Mouse (Mus musculus) hindbrain, embryonic 13.5 days (tissue): Measurements from ENCODE around the gene Zfp235. TPM values are rescaled to one million over a fixed set of nuclear protein-coding genes. Genes with fewer than 3 reads are reported as not detected.

Experiments used
- ATAC-seq: fragments of 200-750 bp; cut with Nextera tagmentation; 2 replicates; pipeline ENCODE4 v1.8.0; 2017; ENCODE audit warnings: moderate TSS enrichment; ENCODE audit not compliant: low FRiP score
- H3K27ac ChIP-seq: fragments of 300-500 bp; sonication (generic); 2 replicates; pipeline ENCODE4 v1.5.1; 2015; ENCODE audit warnings: inconsistent platforms, mild to moderate bottlenecking, moderate library complexity
- H3K27me3 ChIP-seq: fragments of 300-500 bp; sonication (generic); 2 replicates; pipeline ENCODE4 v1.6.1; 2015; ENCODE audit warnings: mild to moderate bottlenecking, inconsistent platforms
- H3K36me3 ChIP-seq: fragments of 300-500 bp; sonication (generic); 2 replicates; pipeline ENCODE4 v1.6.1; 2015; ENCODE audit warnings: mild to moderate bottlenecking, inconsistent platforms
- H3K4me1 ChIP-seq: fragments of 300-500 bp; sonication (generic); replicated peaks from 2 replicates; pipeline ENCODE4 v1.6.1; 2015; ENCODE audit warnings: inconsistent platforms
- H3K4me2 ChIP-seq: fragments of 300-500 bp; sonication (generic); 2 replicates; pipeline ENCODE4 v1.6.1; 2015; ENCODE audit warnings: inconsistent platforms, mild to moderate bottlenecking, moderate library complexity
- H3K4me3 ChIP-seq: fragments of 300-500 bp; sonication (generic); 2 replicates; pipeline ENCODE4 v1.5.1; 2015; ENCODE audit warnings: mild to moderate bottlenecking, inconsistent platforms
- H3K9ac ChIP-seq: fragments of 300-500 bp; sonication (generic); 2 replicates; pipeline ENCODE4 v1.6.1; 2015; ENCODE audit warnings: mild to moderate bottlenecking, inconsistent platforms
- H3K9me3 ChIP-seq: fragments of 300-500 bp; sonication (generic); 2 replicates; pipeline ENCODE4 v1.6.1; 2016; ENCODE audit warnings: inconsistent platforms
- WGBS: fragments of 180-500 bp; shearing (Covaris S2); methylation state at CpG from one replicate; pipeline ENCODE4 v1.1.7; 2015; 5-methylcytosine and 5-hydroxymethylcytosine counted together
- polyA plus RNA-seq: library from polyadenylated mRNA; unstranded; fragments of >200 nt; fragmentation: Nextera tagmentation; extraction: Ambion mirVana; gene quantifications from 2 replicates; pipeline ENCODE4 v1.2.1, GENCODE M21; 2015

Zfp235 gene
- polyA plus RNA-seq, 1 experiment from 2014 or later: 20.8 TPM

GRCm38 (mm10) chr7:24142566-24142965 lies 8.6 kb downstream of the Zfp235 start:
- H3K4me3 ChIP-seq: no peak overlapping the region
- no peak overlapping the region for H3K4me2 ChIP-seq
- H3K4me1 ChIP-seq: no peaks in the 10 kb centered on the region
- H3K27ac ChIP-seq: no peak overlapping the region
- H3K27me3 ChIP-seq: no peaks in the 10 kb centered on the region
- peaks cover 57% of the 10 kb centered on the region for H3K36me3 ChIP-seq
- 95% methylated on average over 6 of the region's 6 CpGs for WGBS
- ATAC-seq: no peak
- H3K9ac ChIP-seq: no peak overlapping the region
- peaks cover 10% of the 10 kb centered on the region for H3K9me3 ChIP-seq

DNA sequence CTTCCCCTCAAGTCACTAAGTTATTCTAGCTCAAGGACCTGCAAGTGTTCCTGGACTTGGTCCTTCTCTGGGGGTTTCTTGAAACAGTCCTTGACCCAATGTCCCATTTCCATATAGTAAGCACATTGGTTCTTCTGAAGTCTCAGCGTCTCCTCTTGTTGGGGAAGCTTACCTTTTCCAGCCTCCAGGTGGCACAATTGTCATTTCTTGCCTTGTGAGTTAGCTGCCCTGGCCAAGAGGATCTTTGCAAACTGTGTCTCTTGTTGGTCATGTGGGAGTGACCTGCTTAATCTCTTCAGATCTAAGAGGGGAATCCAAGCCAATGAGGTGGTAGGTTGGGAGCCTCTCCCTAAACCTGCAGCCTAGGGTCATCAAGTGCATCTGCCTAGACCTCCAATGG lies 19.3 kb downstream of the Zfp235 start:
- H3K9me3 ChIP-seq: no peaks in the 10 kb centered on the region
- H3K27ac ChIP-seq: no peak overlapping the region
- H3K9ac ChIP-seq: no peak overlapping the region
- H3K36me3 ChIP-seq: no peaks in the 10 kb centered on the region
- H3K4me2 ChIP-seq: no peak overlapping the region
- WGBS: 7% methylated on average over 1 of the region's 1 CpGs
- no peaks in the 10 kb centered on the region for H3K27me3 ChIP-seq
- no peak for ATAC-seq
- no peaks in the 10 kb centered on the region for H3K4me1 ChIP-seq
- H3K4me3 ChIP-seq: no peak overlapping the region

GRCm38 (mm10) chr7:24172191-24172590 lies 38.2 kb downstream of the Zfp235 start:
- H3K36me3 ChIP-seq: no peaks in the 10 kb centered on the region
- H3K9ac ChIP-seq: no peak overlapping the region
- peaks cover 7% of the 10 kb centered on the region for H3K4me1 ChIP-seq
- WGBS: 66% methylated on average over 4 of the region's 4 CpGs
- no peak for ATAC-seq
- no peak overlapping the region for H3K4me3 ChIP-seq
- H3K27ac ChIP-seq: no peak overlapping the region
- no peaks in the 10 kb centered on the region for H3K9me3 ChIP-seq
- H3K4me2 ChIP-seq: no peak overlapping the region
- H3K27me3 ChIP-seq: no peaks in the 10 kb centered on the region

DNA sequence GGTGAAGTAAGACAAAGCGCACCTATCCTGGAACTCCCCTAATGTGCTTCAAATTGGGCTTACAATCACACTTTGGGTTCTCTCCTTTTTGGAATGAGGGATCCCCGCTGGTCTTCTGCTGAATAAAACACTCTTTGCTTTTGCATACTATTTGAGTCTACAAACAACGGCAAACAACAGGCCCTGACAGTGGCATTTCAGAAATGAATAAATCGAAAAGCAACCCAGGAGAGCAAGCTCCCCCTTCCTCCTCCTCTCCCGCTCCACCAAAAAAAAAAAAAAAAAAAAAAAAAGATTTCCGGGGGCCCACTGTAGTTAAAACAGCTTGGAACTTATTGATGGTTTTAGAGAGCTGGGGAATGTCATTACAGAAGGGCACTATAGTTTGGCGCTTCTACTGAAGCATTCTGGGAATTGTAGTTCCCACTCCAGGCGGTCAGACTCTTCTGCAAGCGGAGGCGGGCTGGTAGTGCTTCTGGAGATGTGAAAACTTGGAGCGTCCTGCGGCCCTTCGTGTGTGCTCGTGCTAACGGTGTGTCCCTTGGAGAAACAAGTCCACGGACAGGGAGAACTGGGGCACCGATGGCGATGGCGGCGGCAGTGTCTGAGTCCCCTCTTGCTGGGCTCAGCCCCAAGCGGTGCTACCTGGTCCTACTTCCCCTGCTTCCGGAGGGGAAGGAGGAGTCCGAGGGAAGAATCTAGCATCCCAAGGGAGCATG lies 40.8 kb downstream of the Zfp235 start, which contains the start of gene Zfp114:
Gene Zfp114 (plus strand): TSS at position 443 of the 719 bp plus-strand sequence.
- Histone ChIP-seq H3K9ac (peak within 1 kb of the TSS; percentile 75), H3K9me3 (no peaks in the 10 kb centered on the region), H3K27me3 (no peaks in the 10 kb centered on the region), H3K4me3 (peak within 1 kb of the TSS; percentile 58), H3K27ac (peak within 1 kb of the TSS; percentile 75), H3K36me3 (no peaks in the 10 kb centered on the region), H3K4me2 (peak within 1 kb of the TSS; percentile 54), H3K4me1 (peaks cover 7% of the 10 kb centered on the region)
- 13% methylated on average over 23 of the region's 23 CpGs for WGBS
- ATAC-seq: peak; percentile 90

- peaks cover 7% of the 10 kb centered on the region for H3K4me1 ChIP-seq
- peak overlapping the region; percentile 54 for H3K4me2 ChIP-seq
- H3K9ac ChIP-seq: peak overlapping the region; percentile 75; the same call in 1 of the 2 replicates
- H3K9me3 ChIP-seq: no peaks in the 10 kb centered on the region
- peak overlapping the region; percentile 58 for H3K4me3 ChIP-seq
- no peaks in the 10 kb centered on the region for H3K36me3 ChIP-seq
- H3K27ac ChIP-seq: no peak overlapping the region
- WGBS: 58% methylated on average over 6 of the region's 6 CpGs
- 0 out of 2 replicates have a peak, but pooled peaks have one; percentile 34 for ATAC-seq
- H3K27me3 ChIP-seq: no peaks in the 10 kb centered on the region
Measured at GRCm38 (mm10) chr7:24175337-24175711, 41.4 kb downstream of the Zfp235 start.

DNA sequence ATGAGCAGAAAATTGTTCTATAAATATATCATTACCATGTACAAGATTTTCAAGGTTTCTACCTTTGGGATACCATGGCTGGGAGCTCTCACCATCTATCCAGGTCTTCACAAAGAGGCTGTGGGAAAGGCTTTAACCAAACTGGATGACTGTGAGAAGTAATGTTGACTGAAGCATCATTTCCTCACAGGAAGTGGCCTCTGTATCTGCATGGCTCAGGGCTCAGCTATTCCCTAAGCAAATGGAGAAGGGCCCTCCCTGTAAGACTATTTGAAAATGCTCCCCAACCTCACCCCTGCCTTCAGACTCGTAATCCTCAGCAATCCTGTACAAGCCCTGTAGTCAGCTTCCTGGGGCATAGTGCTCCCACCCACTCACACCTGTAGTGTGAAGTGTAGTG lies 53.6 kb downstream of the Zfp235 start:
- Histone ChIP-seq H3K4me2 (no peak overlapping the region), H3K27me3 (no peaks in the 10 kb centered on the region), H3K27ac (no peak overlapping the region), H3K36me3 (no peaks in the 10 kb centered on the region), H3K9ac (no peak overlapping the region), H3K4me1 (no peaks in the 10 kb centered on the region), H3K9me3 (no peaks in the 10 kb centered on the region), H3K4me3 (no peak overlapping the region)
- no peak for ATAC-seq
- 79% methylated on average over 1 of the region's 1 CpGs for WGBS

GRCm38 (mm10) chr7:24188901-24189570 lies 55.1 kb downstream of the Zfp235 start:
- no peaks in the 10 kb centered on the region for H3K27me3 ChIP-seq
- no peak for ATAC-seq
- H3K4me3 ChIP-seq: no peak overlapping the region
- H3K4me1 ChIP-seq: no peaks in the 10 kb centered on the region
- 0 out of 2 replicates have a peak, but pooled peaks cover 3% of the 10 kb centered on the region for H3K9me3 ChIP-seq
- no peak overlapping the region for H3K4me2 ChIP-seq
- 74% methylated on average over 4 of the region's 4 CpGs for WGBS
- H3K27ac ChIP-seq: no peak overlapping the region
- H3K9ac ChIP-seq: no peak overlapping the region
- peaks cover 10% of the 10 kb centered on the region for H3K36me3 ChIP-seq

GRCm38 (mm10) chr7:24189571-24189944 lies 55.6 kb downstream of the Zfp235 start:
- no peak overlapping the region for H3K27ac ChIP-seq
- no peak overlapping the region for H3K4me2 ChIP-seq
- H3K9me3 ChIP-seq: 0 out of 2 replicates have a peak, but pooled peaks cover 3% of the 10 kb centered on the region
- no peaks in the 10 kb centered on the region for H3K27me3 ChIP-seq
- no peak overlapping the region for H3K9ac ChIP-seq
- ATAC-seq: no peak
- H3K4me1 ChIP-seq: no peaks in the 10 kb centered on the region
- WGBS: 86% methylated on average over 5 of the region's 5 CpGs
- no peak overlapping the region for H3K4me3 ChIP-seq
- H3K36me3 ChIP-seq: peaks cover 16% of the 10 kb centered on the region

- 0 out of 2 replicates have a peak, but pooled peaks cover 3% of the 10 kb centered on the region for H3K9me3 ChIP-seq
- 96% methylated on average over 2 of the region's 2 CpGs for WGBS
Measured at GRCm38 (mm10) chr7:24191361-24191760, 57.4 kb downstream of the Zfp235 start.

More at GRCm38 (mm10) chr7:24191361-24191760, 57.4 kb downstream of the Zfp235 start:
- Histone ChIP-seq H3K27me3 (no peaks in the 10 kb centered on the region), H3K4me1 (no peaks in the 10 kb centered on the region), H3K36me3 (peaks cover 23% of the 10 kb centered on the region), H3K4me2 (no peak overlapping the region), H3K4me3 (no peak overlapping the region), H3K27ac (no peak overlapping the region), H3K9ac (no peak overlapping the region)
- no peak for ATAC-seq

Other genes with a start within 250 kb of the Zfp235 start
- not detected in 2 replicates for gene Vmn1r178, start 242.2 kb upstream of the Zfp235 start, polyA plus RNA-seq
- gene Vmn1r179, start 207.2 kb upstream of the Zfp235 start, polyA plus RNA-seq: not detected in 2 replicates
- not detected in 2 replicates for gene Vmn1r180, start 183.5 kb upstream of the Zfp235 start, polyA plus RNA-seq
- not detected in 2 replicates for gene Vmn1r181, start 159.6 kb upstream of the Zfp235 start, polyA plus RNA-seq
- not detected in 2 replicates for gene V1rd19, start 132.5 kb upstream of the Zfp235 start, polyA plus RNA-seq
- not detected in 2 replicates for gene Vmn1r183, start 80.9 kb upstream of the Zfp235 start, polyA plus RNA-seq
- 31.9 and 32.1 TPM in 2 replicates for gene Zfp180, start 52.2 kb upstream of the Zfp235 start, polyA plus RNA-seq
- 10.2 and 12.4 TPM in 2 replicates for gene Zfp112, start 21.9 kb upstream of the Zfp235 start, polyA plus RNA-seq
- gene Zfp114, start 40.9 kb downstream of the Zfp235 start, polyA plus RNA-seq: 5.0 and 5.9 TPM in 2 replicates
- gene Zfp111, start 77.3 kb downstream of the Zfp235 start, polyA plus RNA-seq: 5.3 and 5.5 TPM in 2 replicates
- gene Zfp109, start 103.4 kb downstream of the Zfp235 start, polyA plus RNA-seq: 3.8 and 3.9 TPM in 2 replicates
- 4.3 and 5.8 TPM in 2 replicates for gene Zfp108, start 120.6 kb downstream of the Zfp235 start, polyA plus RNA-seq
- 6.9 and 8.4 TPM in 2 replicates for gene Zfp93, start 136.3 kb downstream of the Zfp235 start, polyA plus RNA-seq
- 44.1 and 50.3 TPM in 2 replicates for gene Zfp61, start 167.1 kb downstream of the Zfp235 start, polyA plus RNA-seq
- 18.5 and 20.7 TPM in 2 replicates for gene Zfp94, start 182.5 kb downstream of the Zfp235 start, polyA plus RNA-seq
- gene Tescl, start 199.8 kb downstream of the Zfp235 start, polyA plus RNA-seq: 0.19 TPM in 1 of 2 replicates, not detected in the other
- gene Lypd5, start 215.0 kb downstream of the Zfp235 start, polyA plus RNA-seq: not detected in 2 replicates
- gene Kcnn4, start 236.1 kb downstream of the Zfp235 start, polyA plus RNA-seq: 1.2 and 1.5 TPM in 2 replicates